Mouse (Mus musculus) E14TG2a.4 (cell line): ENCODE results near the gene Per1.

Source experiments
- CTCF ChIP-seq: conservative IDR thresholded peaks from 2 replicates; pipeline ENCODE4 v1.5.1; 2014; ENCODE audit warnings: low read length
- NANOG ChIP-seq: IDR thresholded peaks from 2 replicates; pipeline ENCODE4 v1.6.1; 2014; ENCODE audit warnings: borderline replicate concordance, low read length, mixed read lengths

GRCm38 (mm10) chr11:69058265-69058664 lies 36.8 kb upstream of the Per1 start:
- TF ChIP-seq CTCF (no peak), NANOG (no peak)
